Comparison of ENCODE assay signal across 24 mouse cellular contexts in genomic region chr16:71497199-71497584, GRCm38 (mm10).
A peak's percentile ranks its signal among the peaks of the same experiment; 100 is the strongest.
DNase-seq lines count a peak whose midpoint lies in the region; ATAC-seq and TF ChIP-seq lines count a peak whose summit lies in the region.
"Had no signal": no experiment of that assay in that cellular context is flagged by ENCODE, and none has a peak within 500 bp of the region (broad histone marks: within the 10 kb centered on the region; RNA-seq: fewer than 3 reads in every experiment).

No protein-coding gene starts in this region.

- no peak overlapping the region for H3K27ac ChIP-seq in forebrain, embryonic 11.5 days (ENCODE audit: low read depth, low read length)
- no peak overlapping the region for H3K27ac ChIP-seq in forebrain, embryonic 10.5 days
- 0 out of 2 replicates have a peak overlapping the region, but pooled peaks have one; percentile 17 for H3K27ac ChIP-seq in midbrain, embryonic 12.5 days (replicated peaks)
- no peak overlapping the region for H3K27ac ChIP-seq in midbrain, embryonic 10.5 days (replicated peaks)
- no peak overlapping the region for H3K27ac ChIP-seq in hindbrain, postnatal 0 days
- H3K27ac ChIP-seq: embryonic facial prominence, embryonic 13.5 days; heart, embryonic 10.5 days; limb, embryonic 13.5 days; lung, embryonic 15.5 days; neural tube, embryonic 13.5 days; stomach, embryonic 15.5 days had no signal

- H3K27me3 ChIP-seq in forebrain, embryonic 11.5 days (ENCODE audit: control insufficient read depth, insufficient read depth, low read length), result no peaks in the 10 kb centered on the region
- no peaks in the 10 kb centered on the region for H3K27me3 ChIP-seq in forebrain, embryonic 10.5 days (ENCODE audit: poor library complexity, severe bottlenecking)
- H3K27me3 ChIP-seq in midbrain, embryonic 12.5 days, result no peaks in the 10 kb centered on the region
- H3K27me3 ChIP-seq in midbrain, embryonic 10.5 days (ENCODE audit: low read depth, poor library complexity, severe bottlenecking), result no peaks in the 10 kb centered on the region
- H3K27me3 ChIP-seq in hindbrain, postnatal 0 days (ENCODE audit: insufficient read depth, low read length), result no peaks in the 10 kb centered on the region
- H3K27me3 ChIP-seq: embryonic facial prominence, embryonic 13.5 days; limb, embryonic 13.5 days; lung, embryonic 15.5 days; neural tube, embryonic 13.5 days; stomach, embryonic 15.5 days had no signal

- TF ChIP-seq CTCF in hindbrain, postnatal 0 days (IDR thresholded peaks at IDR 0.05; ENCODE audit: low read depth), result no peak

- H3K4me1 ChIP-seq in forebrain, embryonic 11.5 days (replicated peaks; ENCODE audit: control insufficient read depth, insufficient read depth, low read length), result 0 out of 2 replicates have a peak, but pooled peaks cover 2% of the 10 kb centered on the region
- H3K4me1 ChIP-seq in forebrain, embryonic 10.5 days, result peaks cover 17% of the 10 kb centered on the region
- peaks cover 3% of the 10 kb centered on the region; the same call in 1 of the 2 replicates for H3K4me1 ChIP-seq in midbrain, embryonic 12.5 days
- H3K4me1 ChIP-seq in midbrain, embryonic 10.5 days, result peaks cover 3% of the 10 kb centered on the region; the same call in 1 of the 2 replicates
- H3K4me1 ChIP-seq in hindbrain, postnatal 0 days (ENCODE audit: insufficient read depth, low read length), result no peaks in the 10 kb centered on the region
- H3K4me1 ChIP-seq: embryonic facial prominence, embryonic 13.5 days; heart, embryonic 10.5 days; limb, embryonic 13.5 days; lung, embryonic 15.5 days; stomach, embryonic 15.5 days had no signal

- H3K9ac ChIP-seq in forebrain, embryonic 11.5 days (ENCODE audit: low read length), result no peak overlapping the region
- H3K9ac ChIP-seq in midbrain, embryonic 12.5 days (replicated peaks), result no peak overlapping the region
- H3K9ac ChIP-seq in hindbrain, postnatal 0 days (replicated peaks; ENCODE audit: low read length), result no peak overlapping the region
- H3K9ac ChIP-seq: embryonic facial prominence, embryonic 13.5 days; limb, embryonic 13.5 days; lung, embryonic 15.5 days; neural tube, embryonic 13.5 days; stomach, embryonic 15.5 days had no signal

- ATAC-seq in forebrain, embryonic 11.5 days (replicated peaks; ENCODE audit: low FRiP score), result peak; percentile 83
- peak; percentile 57 for ATAC-seq in midbrain, embryonic 12.5 days (ENCODE audit: low FRiP score, low read depth)
- ATAC-seq in hindbrain, postnatal 0 days, result no peak
- ATAC-seq: intestine, postnatal 0 days had no signal

- no peak for DNase-seq in forebrain, embryonic 11.5 days (ENCODE audit: low spot score)
- DNase-seq in forebrain, embryonic 10.5 days (ENCODE audit: extremely low spot score, low spot score), result no peak
- no peak for DNase-seq in midbrain, embryonic 10.5 days (ENCODE audit: low spot score)
- peak; percentile 10 for DNase-seq in hindbrain, postnatal 0 days (ENCODE audit: low spot score)
- no peak for DNase-seq in layer of hippocampus, adult 9-10 months (ENCODE audit: low spot score)
- DNase-seq in retina, postnatal 1 day, result no peak
- DNase-seq in urinary bladder, postnatal 36 days (ENCODE audit: low spot score in 2 of 2), result no peak
- DNase-seq: adrenal gland, adult 8-10 months; cerebellum, adult 8-10 months; cerebellum, postnatal 36 days; gastrocnemius, postnatal 14 days; heart, postnatal 36 days; kidney, adult 9 months; kidney, postnatal 10 days had no signal

- no peaks in the 10 kb centered on the region for H3K36me3 ChIP-seq in forebrain, embryonic 11.5 days (ENCODE audit: control insufficient read depth, insufficient read depth, low read length)
- H3K36me3 ChIP-seq in forebrain, embryonic 10.5 days (replicated peaks), result no peaks in the 10 kb centered on the region
- no peaks in the 10 kb centered on the region for H3K36me3 ChIP-seq in midbrain, embryonic 12.5 days
- H3K36me3 ChIP-seq in midbrain, embryonic 10.5 days, result no peaks in the 10 kb centered on the region
- H3K36me3 ChIP-seq in hindbrain, postnatal 0 days (ENCODE audit: insufficient read depth, low read length), result no peaks in the 10 kb centered on the region
- H3K36me3 ChIP-seq: embryonic facial prominence, embryonic 13.5 days; G1E; heart, embryonic 10.5 days; limb, embryonic 13.5 days; lung, embryonic 15.5 days; neural tube, embryonic 13.5 days; stomach, embryonic 15.5 days had no signal

- no peak overlapping the region for H3K4me3 ChIP-seq in forebrain, embryonic 11.5 days (ENCODE audit: low read depth, low read length)
- H3K4me3 ChIP-seq in forebrain, embryonic 10.5 days, result no peak overlapping the region
- no peak overlapping the region for H3K4me3 ChIP-seq in midbrain, embryonic 12.5 days
- no peak overlapping the region for H3K4me3 ChIP-seq in midbrain, embryonic 10.5 days
- H3K4me3 ChIP-seq in hindbrain, postnatal 0 days (ENCODE audit: low read length), result no peak overlapping the region
- H3K4me3 ChIP-seq: embryonic facial prominence, embryonic 13.5 days; heart, embryonic 10.5 days; limb, embryonic 13.5 days; lung, embryonic 15.5 days; neural tube, embryonic 13.5 days; stomach, embryonic 15.5 days had no signal

- H3K9me3 ChIP-seq in forebrain, embryonic 11.5 days (ENCODE audit: control insufficient read depth, low read length), result no peaks in the 10 kb centered on the region
- no peaks in the 10 kb centered on the region for H3K9me3 ChIP-seq in forebrain, embryonic 10.5 days
- no peaks in the 10 kb centered on the region for H3K9me3 ChIP-seq in midbrain, embryonic 12.5 days
- no peaks in the 10 kb centered on the region for H3K9me3 ChIP-seq in midbrain, embryonic 10.5 days (replicated peaks)
- no peaks in the 10 kb centered on the region for H3K9me3 ChIP-seq in hindbrain, postnatal 0 days (ENCODE audit: low read length)
- H3K9me3 ChIP-seq: embryonic facial prominence, embryonic 13.5 days; G1E; heart, embryonic 10.5 days; limb, embryonic 13.5 days; lung, embryonic 15.5 days; neural tube, embryonic 13.5 days; stomach, embryonic 15.5 days had no signal

- WGBS in forebrain, embryonic 11.5 days, result 37% methylated on average over 3 of the region's 3 CpGs
- 37% methylated on average over 3 of the region's 3 CpGs for WGBS in forebrain, embryonic 10.5 days
- WGBS in midbrain, embryonic 12.5 days, result 40% methylated on average over 3 of the region's 3 CpGs
- 69% methylated on average over 3 of the region's 3 CpGs for WGBS in midbrain, embryonic 10.5 days
- WGBS in hindbrain, postnatal 0 days, result 25% methylated on average over 3 of the region's 3 CpGs

- no peak overlapping the region for H3K4me2 ChIP-seq in forebrain, embryonic 11.5 days (ENCODE audit: low read depth, low read length, severe bottlenecking)
- no peak overlapping the region for H3K4me2 ChIP-seq in midbrain, embryonic 12.5 days (replicated peaks)
- H3K4me2 ChIP-seq in hindbrain, postnatal 0 days (ENCODE audit: low read depth, low read length), result no peak overlapping the region
- H3K4me2 ChIP-seq: embryonic facial prominence, embryonic 13.5 days; limb, embryonic 13.5 days; liver, embryonic 11.5 days; lung, embryonic 15.5 days; neural tube, embryonic 13.5 days; stomach, embryonic 15.5 days had no signal
